ENCODE assay signal across 8 mouse cellular contexts in genomic region chr2:181156248-181157121, GRCm38 (mm10). TPM values are rescaled to one million over a fixed set of nuclear protein-coding genes. Genes with fewer than 3 reads are reported as not detected.
A peak's percentile ranks its signal among the peaks of the same experiment; 100 is the strongest.
DNase-seq lines count a peak whose midpoint lies in the region; ATAC-seq and TF ChIP-seq lines count a peak whose summit lies in the region.

Gene Eef1a2 (minus strand): TSS chr2:181157014.

- no peaks in the 10 kb centered on the region for H3K36me3 ChIP-seq in lung, embryonic 15.5 days
- H3K36me3 ChIP-seq in midbrain, embryonic 15.5 days (replicated peaks): 0 out of 2 replicates have a peak, but pooled peaks cover 5% of the 10 kb centered on the region

- peak; percentile 62 for TF ChIP-seq CTCF in layer of hippocampus, adult 2 months (conservative IDR thresholded peaks at IDR 0.05)

- H3K4me2 ChIP-seq in lung, embryonic 15.5 days: no peak within 1 kb of the TSS
- peak within 1 kb of the TSS; percentile 73 for H3K4me2 ChIP-seq in midbrain, embryonic 15.5 days

- H3K27ac ChIP-seq in lung, embryonic 15.5 days: no peak within 1 kb of the TSS
- H3K27ac ChIP-seq in layer of hippocampus, adult 2 months: peak within 1 kb of the TSS; percentile 99
- H3K27ac ChIP-seq in midbrain, embryonic 15.5 days: peak within 1 kb of the TSS; percentile 91

- H3K9ac ChIP-seq in lung, embryonic 15.5 days: no peak within 1 kb of the TSS
- peak within 1 kb of the TSS; percentile 71 for H3K9ac ChIP-seq in midbrain, embryonic 15.5 days

- WGBS in lung, embryonic 15.5 days: 2% methylated on average over 55 of the region's 55 CpGs
- WGBS in midbrain, embryonic 15.5 days: 3% methylated on average over 55 of the region's 55 CpGs

- no peak within 1 kb of the TSS for H3K4me3 ChIP-seq in lung, embryonic 15.5 days
- peak within 1 kb of the TSS; percentile 79 for H3K4me3 ChIP-seq in layer of hippocampus, adult 2 months
- H3K4me3 ChIP-seq in midbrain, embryonic 15.5 days: peak within 1 kb of the TSS; percentile 49

- DNase-seq in lung, postnatal 36 days: no peak
- peak; percentile 3 for DNase-seq in embryo, embryonic 9.5 days (ENCODE audit: extremely low spot score)
- DNase-seq in layer of hippocampus, adult 2 months (ENCODE audit: low spot score in 2 of 2): peak; percentile 73 to 83
- no peak for DNase-seq in spleen, postnatal 10 days (ENCODE audit: low spot score in 2 of 2)

- ATAC-seq in lung, embryonic 15.5 days (ENCODE audit: borderline replicate concordance, extremely low read depth, low FRiP score, low TSS enrichment): 0 out of 2 replicates have a peak, but pooled peaks have one; percentile 5
- 0 out of 2 replicates have a peak, but pooled peaks have one; percentile 30 for ATAC-seq in granulocyte monocyte progenitor cell, adult 5-6 weeks (replicated peaks; ENCODE audit: poor library complexity, severe bottlenecking)
- ATAC-seq in midbrain, embryonic 15.5 days (replicated peaks): peak; percentile 79
- no peak for ATAC-seq in activated CD4-positive, CD25-positive, alpha-beta regulatory T cell, adult 4 months

- peaks cover 50% of the 10 kb centered on the region for H3K27me3 ChIP-seq in lung, embryonic 15.5 days
- H3K27me3 ChIP-seq in midbrain, embryonic 15.5 days (replicated peaks): no peaks in the 10 kb centered on the region

- H3K9me3 ChIP-seq in lung, embryonic 15.5 days: no peaks in the 10 kb centered on the region
- H3K9me3 ChIP-seq in midbrain, embryonic 15.5 days: no peaks in the 10 kb centered on the region

- H3K4me1 ChIP-seq in lung, embryonic 15.5 days: no peaks in the 10 kb centered on the region
- peaks cover 55% of the 10 kb centered on the region for H3K4me1 ChIP-seq in midbrain, embryonic 15.5 days

RNA-seq across cellular contexts. Expression of gene Eef1a2, which starts in this region (rescaled TPM):
- polyA plus RNA-seq in lung, embryonic 15.5 days (2015; fragmentation: Nextera tagmentation; extraction: Ambion mirVana): 0.31 and 0.54 TPM in 2 replicates
- not detected in 2 replicates for total RNA-seq in granulocyte monocyte progenitor cell, adult 5-6 weeks (2014; fragmentation: Nextera tagmentation)
- not detected in 2 replicates for total RNA-seq in granulocyte monocyte progenitor cell, adult 5-6 weeks (2017)
- total RNA-seq in layer of hippocampus, adult 2 months (2021): 1,000 to 10,000 TPM; 1,145 to 1,175 TPM
- polyA plus RNA-seq in midbrain, embryonic 15.5 days (2015; fragmentation: Nextera tagmentation; extraction: Ambion mirVana): 11.5 and 12.1 TPM in 2 replicates
- polyA plus RNA-seq in activated CD4-positive, CD25-positive, alpha-beta regulatory T cell, adult 4 months (2017; shearing (Covaris generic)): not detected

Comparison
In these comparisons a context has a peak if more than half of its experiments do, and no peak if none do; other contexts are left out.
1. RNA of gene Eef1a2 (total RNA-seq): 1,145 to 1,175 TPM in layer of hippocampus, adult 2 months; not detected in granulocyte monocyte progenitor cell, adult 5-6 weeks; every median in the first group is over 1,000 times any median in the second.
2. Peak in ATAC-seq in lung, embryonic 15.5 days; RNA of the gene not detected or under 1 TPM.
3. Peak in ATAC-seq in granulocyte monocyte progenitor cell, adult 5-6 weeks; RNA of the gene not detected or under 1 TPM.
4. DNase-seq: peak in embryo, embryonic 9.5 days (single experiment) and layer of hippocampus, adult 2 months (2 of 2); none in lung, postnatal 36 days (single experiment) and spleen, postnatal 10 days (0 of 2).